Mouse (Mus musculus): ENCODE results near the gene Krt15. TPM values are rescaled to one million over a fixed set of nuclear protein-coding genes. Genes with fewer than 3 reads are reported as not detected.

Krt15 gene
- not detected in 2 replicates for polyA plus RNA-seq (2012)

- no peak for TF ChIP-seq GATA1 (IDR thresholded peaks at IDR 0.05; ENCODE audit: low read length)
Measured at GRCm38 (mm10) chr11:100135731-100136130, at the start of gene Krt15. Gene Krt15, minus strand, starts transcription at chr11:100135928.

DNA sequence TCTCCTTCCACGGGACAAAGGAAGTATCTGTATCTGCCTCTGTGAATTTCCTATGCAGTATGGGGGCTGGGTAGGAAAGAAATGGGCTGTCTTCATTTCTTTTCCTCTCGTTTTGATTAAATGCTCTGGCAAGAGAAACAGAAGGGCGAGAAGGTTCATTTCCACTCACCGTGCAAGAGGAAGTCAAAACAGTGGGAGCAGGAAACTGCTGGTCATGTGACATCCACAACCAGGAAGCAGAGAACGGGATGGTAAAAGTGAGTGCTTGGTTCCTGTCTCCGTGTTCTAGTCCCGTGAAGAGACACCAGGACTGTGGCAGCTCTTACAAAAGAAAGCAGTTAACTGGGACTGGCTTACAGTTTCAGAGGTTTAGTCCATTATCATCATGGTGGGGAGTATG, 46.0 kb upstream of the Krt15 start:
- no peak for TF ChIP-seq GATA1 (IDR thresholded peaks at IDR 0.05; ENCODE audit: low read length)

DNA sequence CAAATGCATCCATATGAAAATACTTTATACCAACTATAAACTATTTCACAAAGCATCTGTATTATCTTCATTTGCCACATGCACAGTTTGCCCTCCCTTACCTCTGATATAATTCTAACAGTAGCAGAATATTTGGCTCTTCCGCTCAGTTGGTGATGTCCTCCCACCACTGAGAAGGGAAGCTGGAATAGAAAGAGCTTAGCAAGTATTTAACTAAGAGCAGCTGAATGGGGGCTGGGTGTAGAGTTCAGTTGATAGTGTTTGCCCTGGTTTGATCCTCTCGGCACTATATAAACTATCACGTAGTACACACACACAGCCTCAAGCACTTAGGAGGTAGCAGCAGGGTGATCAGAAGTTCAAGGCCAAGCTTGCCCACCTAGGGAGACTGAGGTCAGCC, 43.5 kb upstream of the Krt15 start:
- TF ChIP-seq GATA1 (IDR thresholded peaks at IDR 0.05; ENCODE audit: low read length): no peak

DNA sequence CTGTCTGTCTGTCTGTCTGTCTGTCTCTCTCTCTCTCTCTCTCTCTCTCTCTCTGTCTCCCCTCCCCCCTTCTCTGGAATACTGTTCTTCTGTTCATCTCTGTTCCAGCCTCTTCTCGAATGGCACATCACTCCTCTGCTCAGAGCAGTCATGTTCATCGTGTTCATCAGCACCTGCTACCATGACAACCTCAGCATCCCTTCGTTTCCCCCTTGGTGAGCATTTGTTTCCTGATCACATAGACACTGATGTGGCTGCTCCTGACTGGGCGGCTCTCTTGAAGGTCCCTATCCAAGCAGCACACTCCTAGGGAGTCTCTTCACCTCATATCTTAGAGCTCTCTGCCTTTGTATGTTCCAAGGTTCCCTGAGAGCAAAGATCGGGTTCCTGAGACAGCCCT, 42.6 kb upstream of the Krt15 start:
- TF ChIP-seq GATA1 (IDR thresholded peaks at IDR 0.05; ENCODE audit: low read length): no peak

DNA sequence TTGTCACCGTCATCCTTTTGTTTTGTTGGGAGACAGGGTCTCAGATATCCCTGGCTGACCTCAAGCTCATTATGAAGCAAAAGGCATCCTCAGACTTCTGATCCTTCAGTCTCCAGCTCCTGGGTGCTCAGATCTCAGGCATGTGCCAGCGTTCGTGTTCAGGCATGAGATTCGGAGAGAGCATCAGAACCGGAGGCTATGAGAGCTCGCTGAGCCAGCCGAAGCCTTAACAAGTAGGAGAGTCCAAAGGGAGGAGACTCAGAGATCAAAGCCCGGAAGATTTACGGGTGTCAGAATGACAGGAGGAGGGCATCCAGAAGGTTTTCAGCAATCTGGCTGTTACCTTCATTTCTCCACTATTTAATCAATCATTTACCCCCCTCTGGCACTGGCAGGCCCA, 41.1 kb upstream of the Krt15 start:
- no peak for TF ChIP-seq GATA1 (IDR thresholded peaks at IDR 0.05; ENCODE audit: low read length)

GRCm38 (mm10) chr11:100168765-100169762, 33.3 kb upstream of the Krt15 start:
- TF ChIP-seq GATA1 (IDR thresholded peaks at IDR 0.05; ENCODE audit: low read length): no peak

DNA sequence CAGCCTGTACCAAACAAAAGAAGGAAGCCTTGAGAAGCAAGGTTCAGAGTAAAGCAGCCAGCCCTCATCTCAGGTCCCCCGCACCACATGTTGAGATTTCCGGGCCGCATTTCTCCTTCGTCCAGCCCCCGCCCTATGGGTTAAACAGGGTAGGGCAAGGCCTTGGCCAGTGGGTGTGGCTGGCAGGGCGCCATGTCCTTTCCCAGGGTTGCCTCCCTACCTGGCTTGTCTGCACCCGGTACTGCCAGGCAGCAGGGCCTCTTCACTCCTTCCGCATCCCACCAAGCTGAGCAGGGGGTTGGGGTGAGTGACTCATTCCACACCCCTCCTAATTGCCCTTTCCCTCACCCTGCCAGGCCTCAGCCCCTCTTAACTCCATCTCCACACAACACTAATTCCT, 32.3 kb upstream of the Krt15 start:
- no peak for TF ChIP-seq GATA1 (IDR thresholded peaks at IDR 0.05; ENCODE audit: low read length)

DNA sequence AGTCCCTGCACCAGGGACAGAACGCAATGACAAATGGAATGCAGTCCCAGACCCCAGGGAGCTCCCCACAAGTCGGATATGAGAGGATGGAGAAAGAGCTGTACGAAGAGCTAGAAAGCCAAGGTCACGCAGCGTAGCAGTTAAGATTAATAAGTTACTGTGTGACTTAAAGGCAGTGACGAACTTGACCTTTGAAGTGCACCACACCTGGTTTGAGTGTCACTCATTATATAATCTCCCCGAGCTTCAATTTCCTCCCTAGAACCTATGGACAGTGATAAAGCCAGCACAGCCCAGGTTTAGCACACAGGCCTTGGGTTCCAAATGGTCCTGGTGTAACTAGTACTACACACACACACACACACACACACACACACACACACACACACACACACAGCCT, 28.7 kb upstream of the Krt15 start:
- no peak for TF ChIP-seq GATA1 (IDR thresholded peaks at IDR 0.05; ENCODE audit: low read length)

GRCm38 (mm10) chr11:100157908-100158477, 22.3 kb upstream of the Krt15 start:
- TF ChIP-seq GATA1 (IDR thresholded peaks at IDR 0.05; ENCODE audit: low read length): no peak

DNA sequence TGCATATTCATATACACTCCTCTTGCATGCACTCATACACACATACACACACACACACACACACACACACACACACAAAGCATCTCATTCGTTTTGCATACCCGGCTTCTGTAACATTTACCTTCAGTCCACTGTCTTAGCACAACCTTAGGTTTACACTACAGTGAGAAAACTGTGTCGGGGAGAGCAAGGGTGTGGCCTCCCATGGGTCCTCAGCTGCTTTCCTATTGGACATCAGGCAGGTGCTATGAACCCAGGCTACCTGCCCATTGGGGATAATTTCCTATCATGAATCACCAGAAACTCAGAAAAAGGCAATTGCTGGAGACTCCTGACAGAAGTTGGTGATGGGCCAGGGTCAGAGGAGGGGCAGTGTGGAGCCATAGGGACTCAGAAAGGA, 21.6 kb upstream of the Krt15 start:
- no peak for TF ChIP-seq GATA1 (IDR thresholded peaks at IDR 0.05; ENCODE audit: low read length)

GRCm38 (mm10) chr11:100155497-100156255, 19.9 kb upstream of the Krt15 start:
- no peak for TF ChIP-seq GATA1 (IDR thresholded peaks at IDR 0.05; ENCODE audit: low read length)

- TF ChIP-seq GATA1 (IDR thresholded peaks at IDR 0.05; ENCODE audit: low read length): no peak
Measured at GRCm38 (mm10) chr11:100148615-100149330, 13.0 kb upstream of the Krt15 start, which contains the start of gene Krt19. Gene Krt19, minus strand, starts transcription at chr11:100148665.

GRCm38 (mm10) chr11:100147566-100148353, 12.0 kb upstream of the Krt15 start:
- TF ChIP-seq GATA1 (IDR thresholded peaks at IDR 0.05; ENCODE audit: low read length): no peak

DNA sequence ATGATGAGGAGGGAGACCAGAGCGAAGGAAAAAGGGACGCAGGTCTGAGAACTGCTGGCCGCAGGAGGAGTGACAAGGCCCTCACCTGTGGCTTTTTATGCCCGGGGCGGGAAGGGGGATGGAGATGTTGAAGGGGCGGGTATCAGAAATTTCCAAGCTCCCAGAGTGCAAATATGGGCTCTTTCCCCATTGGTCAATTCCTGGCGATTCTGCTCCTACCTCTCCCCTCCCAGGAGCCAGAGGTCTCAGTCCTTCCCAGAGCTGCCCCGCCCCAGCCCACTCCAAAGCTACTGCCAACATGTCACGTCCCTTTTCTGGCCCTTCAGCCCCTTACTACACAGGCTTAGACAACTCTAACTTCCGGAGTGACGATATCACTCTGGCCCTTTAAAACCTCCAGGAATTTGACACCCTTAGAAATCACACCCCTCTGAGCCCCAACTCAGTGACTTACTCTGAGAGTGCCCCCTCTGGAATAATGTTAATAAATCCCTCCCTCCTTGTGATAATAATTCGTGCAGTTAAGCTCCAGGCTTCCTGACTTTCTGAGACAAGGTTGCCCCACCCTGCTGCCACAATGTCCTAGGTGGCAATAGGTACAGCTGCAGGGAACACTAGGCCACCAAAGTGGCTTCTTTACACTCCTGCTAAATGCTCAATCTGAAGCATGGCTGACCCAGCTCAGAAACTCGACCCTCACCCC, 10.3 kb upstream of the Krt15 start:
- no peak for TF ChIP-seq GATA1 (IDR thresholded peaks at IDR 0.05; ENCODE audit: low read length)
